Mouse (Mus musculus) stomach, adult 2 months (tissue): ENCODE results near the gene Pdilt. TPM values are rescaled to one million over a fixed set of nuclear protein-coding genes. Genes with fewer than 3 reads are reported as not detected.

ENCODE experiments used
- polyA plus RNA-seq: library from polyadenylated mRNA; depleted of rRNA; stranded (reverse); fragments of >200 nt; gene quantifications from 2 replicates; pipeline ENCODE4 v1.2.3, GENCODE M21; 2012; rRNA removed

Gene Pdilt
- polyA plus RNA-seq: not detected in 2 replicates

DNA sequence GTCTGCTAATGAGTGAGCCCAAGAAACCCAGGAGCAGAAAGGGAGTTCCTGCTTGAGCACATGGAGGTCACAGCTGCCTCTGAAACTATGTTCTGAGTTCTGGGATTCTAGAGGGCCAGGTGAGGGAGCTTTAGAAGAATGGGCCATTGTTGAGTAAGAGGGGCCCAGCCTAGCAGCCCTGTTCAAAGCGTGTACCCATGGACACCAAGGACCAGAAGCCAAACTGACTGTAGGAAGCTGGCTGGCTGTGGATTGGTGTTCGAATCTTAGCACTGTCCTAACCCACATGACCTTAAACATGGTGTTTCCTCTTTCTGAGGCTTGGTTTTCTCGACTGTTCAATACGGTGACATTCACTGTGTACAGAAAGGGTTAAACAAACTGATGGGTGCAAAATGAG, at the start of gene Pdilt:
Gene Pdilt, minus strand, starts transcription at position 101 of the 400 bp plus-strand sequence.

DNA sequence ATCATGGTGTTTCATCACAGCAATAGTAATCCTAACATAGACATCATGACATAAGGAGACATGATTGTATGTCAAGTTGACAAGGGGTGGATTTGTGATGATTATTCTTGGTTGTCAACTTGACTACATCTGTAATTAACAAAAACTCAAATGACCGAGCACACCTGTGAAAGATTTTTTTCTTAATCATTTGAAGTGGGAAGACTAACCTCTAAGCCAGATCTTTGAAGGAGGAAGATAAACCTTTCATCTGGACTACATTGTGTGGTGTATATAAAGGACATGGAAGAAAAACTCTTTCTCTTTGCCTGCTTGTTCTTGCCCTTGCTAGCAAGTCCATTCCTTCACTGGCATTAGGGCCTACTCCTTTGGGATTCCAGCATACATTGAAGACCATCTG, 30.8 kb upstream of the Pdilt start, which contains the start of gene Acsm2:
Gene Acsm2, plus strand, starts transcription at position 301 of the 400 bp plus-strand sequence.

DNA sequence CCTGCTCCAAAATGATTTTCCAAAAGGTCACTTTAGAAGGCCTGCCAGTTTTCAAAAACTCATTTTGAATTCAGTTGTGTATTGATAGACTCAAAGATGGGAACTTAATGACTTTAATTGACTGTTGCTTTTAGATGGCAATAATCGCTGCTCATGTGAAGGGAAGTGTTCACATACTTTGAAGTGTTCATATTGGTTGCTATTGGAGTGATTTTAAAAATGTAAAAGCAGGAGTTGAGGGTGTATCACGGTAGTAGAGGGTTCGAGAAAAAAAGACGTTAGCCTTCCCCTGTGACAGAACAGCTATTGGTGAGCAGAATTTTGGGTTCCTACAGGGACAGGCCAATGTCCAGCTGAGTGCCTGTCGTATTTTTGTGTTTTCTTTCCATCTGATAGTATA, 4.1 kb downstream of the Pdilt start, which contains the start of gene Acsm5:
Gene Acsm5, plus strand, starts transcription at position 301 of the 400 bp plus-strand sequence.

GRCm38 (mm10) chr7:119479256-119479655, 44.0 kb downstream of the Pdilt start, which contains the start of gene Umod:
Gene Umod (minus strand): TSS chr7:119479282.

DNA sequence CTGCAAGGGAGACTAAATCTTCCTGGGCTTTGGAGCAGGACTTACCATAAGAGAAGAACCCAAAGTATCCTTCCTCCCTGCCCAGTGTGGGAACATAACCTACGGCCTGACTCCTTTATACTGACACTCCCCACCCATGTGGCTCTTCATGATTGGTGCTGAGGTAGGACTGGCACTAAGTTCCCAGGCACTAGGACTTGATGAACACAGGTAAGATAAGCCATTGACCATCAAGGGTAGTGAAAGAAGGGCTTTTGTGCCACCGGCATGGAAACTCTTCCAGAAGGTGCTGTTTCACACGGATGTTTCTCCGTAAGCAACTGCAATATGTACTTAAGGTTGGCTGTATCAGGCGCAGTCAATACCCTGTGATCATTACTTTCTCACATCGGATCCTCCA, 64.1 kb downstream of the Pdilt start, which contains the start of gene Gp2:
Gene Gp2, minus strand, starts transcription at position 101 of the 400 bp plus-strand sequence.

Other genes with a start within 250 kb of the Pdilt start
- gene Gp2, start 64.2 kb downstream of the Pdilt start, polyA plus RNA-seq: not detected in 2 replicates
- 0.17 and 1.0 TPM in 2 replicates for gene Umod, start 44.2 kb downstream of the Pdilt start, polyA plus RNA-seq
- not detected in 2 replicates for gene Acsm5, start 4.0 kb downstream of the Pdilt start, polyA plus RNA-seq
- gene Acsm2, start 30.9 kb upstream of the Pdilt start, polyA plus RNA-seq: not detected in 2 replicates
- 0.09 TPM in 1 of 2 replicates, not detected in the other for gene Acsm1, start 83.5 kb upstream of the Pdilt start, polyA plus RNA-seq
- gene Acsm4, start 166.5 kb upstream of the Pdilt start, polyA plus RNA-seq: not detected in 2 replicates
- gene Thumpd1, start 197.3 kb upstream of the Pdilt start, polyA plus RNA-seq: 2.8 and 4.6 TPM in 2 replicates
- gene Acsm3, start 237.4 kb upstream of the Pdilt start, polyA plus RNA-seq: 2.8 and 3.8 TPM in 2 replicates